Mouse (Mus musculus): ENCODE results near the gene Tie1. TPM values are rescaled to one million over a fixed set of nuclear protein-coding genes. Genes with fewer than 3 reads are reported as not detected.

Gene Tie1
- 20.6 and 22.9 TPM in 2 replicates for polyA plus RNA-seq (2015; fragmentation: Nextera tagmentation; extraction: Ambion mirVana)

DNA sequence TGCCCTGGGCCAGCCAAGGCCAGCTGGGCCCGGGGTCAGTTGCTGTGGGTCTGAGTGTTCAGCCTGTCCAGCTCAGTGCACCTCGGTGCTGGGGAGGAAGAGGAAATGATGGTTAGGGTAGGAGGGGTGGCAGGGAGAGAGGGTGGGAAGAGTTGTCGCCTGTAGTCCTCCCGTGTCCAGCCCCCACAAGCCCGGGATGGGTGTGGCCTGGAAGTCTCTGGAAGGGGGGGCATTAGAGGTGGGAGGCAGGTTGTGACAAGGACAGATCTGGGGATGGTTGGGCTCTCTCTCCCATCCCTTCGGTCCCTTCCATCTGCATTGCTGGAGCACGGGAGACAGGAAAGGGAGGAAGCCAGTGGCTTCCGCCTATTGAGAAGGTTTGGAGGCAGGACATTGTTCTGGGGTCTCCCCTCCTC, at the start of gene Tie1:
Gene Tie1 (minus strand): TSS at position 345 of the 416 bp plus-strand sequence.
- H3K4me1 ChIP-seq = no peaks in the 10 kb centered on the region
- WGBS = 63% methylated on average over 8 of the region's 8 CpGs
- H3K27me3 ChIP-seq (replicated peaks) = no peaks in the 10 kb centered on the region
- H3K9me3 ChIP-seq = no peaks in the 10 kb centered on the region
- no peaks in the 10 kb centered on the region for H3K36me3 ChIP-seq
- H3K4me3 ChIP-seq (replicated peaks) = 0 out of 2 replicates have a peak within 1 kb of the TSS, but pooled peaks have one; percentile 3
- H3K4me2 ChIP-seq = no peak within 1 kb of the TSS; the same call in 1 of the 2 replicates
- no peak within 1 kb of the TSS for H3K9ac ChIP-seq
- peak; percentile 63; the same call in 1 of the 2 replicates for ATAC-seq (ENCODE audit: insufficient read depth, low FRiP score, low read depth)
- H3K27ac ChIP-seq = no peak within 1 kb of the TSS

- no peak for ATAC-seq (ENCODE audit: insufficient read depth, low FRiP score, low read depth)
Observed at GRCm38 (mm10) chr4:118537801-118538200, 47.9 kb upstream of the Tie1 start.

DNA sequence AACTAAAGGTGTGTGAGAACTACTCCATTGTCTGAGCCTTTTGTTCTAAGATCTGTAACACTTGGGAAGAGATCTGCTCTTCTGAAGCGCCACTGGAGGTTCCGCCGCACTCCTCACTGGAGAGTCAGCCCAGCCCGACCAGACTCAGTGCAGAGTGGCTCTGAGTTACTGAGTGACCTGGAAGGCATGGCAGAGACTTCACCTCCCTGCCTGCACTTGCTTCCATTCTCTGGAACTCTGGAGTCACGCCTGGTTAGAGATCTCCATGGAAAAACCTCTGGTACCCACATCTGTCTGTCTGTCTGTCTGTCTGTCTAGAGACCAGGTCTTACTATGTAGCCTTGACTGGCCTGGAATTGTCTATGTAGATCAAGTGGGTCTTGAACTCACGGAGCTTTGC, 45.7 kb upstream of the Tie1 start:
- no peaks in the 10 kb centered on the region for H3K27me3 ChIP-seq (replicated peaks)
- no peak overlapping the region for H3K4me3 ChIP-seq (replicated peaks)
- no peak overlapping the region for H3K9ac ChIP-seq
- no peaks in the 10 kb centered on the region for H3K9me3 ChIP-seq
- no peak overlapping the region for H3K27ac ChIP-seq
- no peaks in the 10 kb centered on the region for H3K36me3 ChIP-seq
- no peak for ATAC-seq (ENCODE audit: insufficient read depth, low FRiP score, low read depth)
- 76% methylated on average over 6 of the region's 6 CpGs for WGBS
- no peak overlapping the region for H3K4me2 ChIP-seq
- H3K4me1 ChIP-seq = peaks cover 3% of the 10 kb centered on the region; the same call in 1 of the 2 replicates

More at GRCm38 (mm10) chr4:118537801-118538200, 47.9 kb upstream of the Tie1 start:
- Histone ChIP-seq H3K4me3 (replicated peaks) (no peak overlapping the region), H3K36me3 (no peaks in the 10 kb centered on the region), H3K9me3 (no peaks in the 10 kb centered on the region), H3K4me1 (peaks cover 7% of the 10 kb centered on the region; the same call in 1 of the 2 replicates), H3K4me2 (no peak overlapping the region), H3K27me3 (replicated peaks) (no peaks in the 10 kb centered on the region), H3K27ac (no peak overlapping the region), H3K9ac (no peak overlapping the region)
- WGBS = 35% methylated on average over 6 of the region's 6 CpGs

DNA sequence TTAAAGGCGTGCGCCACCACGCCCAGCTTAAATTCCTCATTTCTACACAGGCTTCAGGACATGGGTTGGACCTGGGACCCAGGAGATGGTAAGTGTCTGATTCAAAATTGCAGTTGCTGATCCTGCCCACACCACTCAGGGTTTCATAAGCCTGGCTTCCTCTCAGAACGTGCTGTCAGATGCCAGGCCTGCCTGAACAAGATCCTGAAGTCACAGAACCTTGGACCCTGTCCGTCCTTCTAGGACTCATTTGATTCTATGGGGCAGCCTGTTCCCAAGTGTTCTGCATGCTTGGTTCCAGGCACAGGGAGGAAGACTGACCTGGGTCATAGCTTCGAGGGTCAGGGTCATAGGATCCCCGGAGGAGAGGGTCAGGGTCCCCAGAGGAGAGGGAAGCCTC, 43.7 kb upstream of the Tie1 start:
- no peak for ATAC-seq (ENCODE audit: insufficient read depth, low FRiP score, low read depth)
- Histone ChIP-seq H3K9ac (no peak overlapping the region), H3K27ac (no peak overlapping the region), H3K4me1 (peaks cover 3% of the 10 kb centered on the region; the same call in 1 of the 2 replicates), H3K4me2 (no peak overlapping the region), H3K36me3 (no peaks in the 10 kb centered on the region), H3K4me3 (replicated peaks) (no peak overlapping the region), H3K9me3 (no peaks in the 10 kb centered on the region), H3K27me3 (replicated peaks) (no peaks in the 10 kb centered on the region)
- WGBS = 77% methylated on average over 7 of the region's 7 CpGs

GRCm38 (mm10) chr4:118533156-118533555, 43.3 kb upstream of the Tie1 start:
- H3K4me3 ChIP-seq (replicated peaks) = no peak overlapping the region
- no peak overlapping the region for H3K27ac ChIP-seq
- no peaks in the 10 kb centered on the region for H3K9me3 ChIP-seq
- H3K9ac ChIP-seq = no peak overlapping the region
- H3K27me3 ChIP-seq (replicated peaks) = no peaks in the 10 kb centered on the region
- ATAC-seq (ENCODE audit: insufficient read depth, low FRiP score, low read depth) = no peak
- 57% methylated on average over 3 of the region's 4 CpGs for WGBS
- H3K36me3 ChIP-seq = no peaks in the 10 kb centered on the region
- no peak overlapping the region for H3K4me2 ChIP-seq
- H3K4me1 ChIP-seq = peaks cover 3% of the 10 kb centered on the region; the same call in 1 of the 2 replicates

DNA sequence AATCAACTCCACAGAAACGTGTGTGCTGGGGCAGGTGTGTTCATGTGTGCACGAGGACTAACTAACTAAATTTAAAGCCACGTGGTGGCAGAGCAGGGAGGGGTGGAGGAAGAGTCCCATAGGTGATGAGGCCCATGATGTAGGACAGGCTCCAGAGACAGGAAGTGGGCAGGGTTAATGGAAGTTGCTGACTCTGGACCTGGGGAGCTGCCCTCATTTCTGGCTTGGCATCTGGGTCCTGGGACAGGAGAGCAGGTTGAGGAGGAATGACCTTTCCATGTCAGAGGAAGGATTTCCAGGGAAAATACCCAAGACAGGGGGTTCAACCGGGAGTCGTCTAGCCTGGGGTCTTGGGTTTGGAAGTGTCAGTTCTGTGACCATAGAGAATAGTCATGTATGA, 42.8 kb upstream of the Tie1 start:
- Histone ChIP-seq H3K4me2 (no peak overlapping the region), H3K4me1 (no peaks in the 10 kb centered on the region), H3K4me3 (replicated peaks) (no peak overlapping the region), H3K36me3 (no peaks in the 10 kb centered on the region), H3K9me3 (no peaks in the 10 kb centered on the region), H3K27ac (no peak overlapping the region), H3K27me3 (replicated peaks) (no peaks in the 10 kb centered on the region), H3K9ac (no peak overlapping the region)
- ATAC-seq (ENCODE audit: insufficient read depth, low FRiP score, low read depth) = no peak
- WGBS = 70% methylated on average over 5 of the region's 5 CpGs

- no peak overlapping the region for H3K9ac ChIP-seq
- no peak for ATAC-seq (ENCODE audit: insufficient read depth, low FRiP score, low read depth)
- H3K9me3 ChIP-seq = no peaks in the 10 kb centered on the region
- no peaks in the 10 kb centered on the region for H3K36me3 ChIP-seq
- no peaks in the 10 kb centered on the region for H3K4me1 ChIP-seq
- H3K27me3 ChIP-seq (replicated peaks) = no peaks in the 10 kb centered on the region
- no peak overlapping the region for H3K27ac ChIP-seq
- 80% methylated on average over 6 of the region's 6 CpGs for WGBS
- peak overlapping the region; percentile 35 for H3K4me3 ChIP-seq (replicated peaks)
- peak overlapping the region; percentile 43 for H3K4me2 ChIP-seq
Observed at GRCm38 (mm10) chr4:118527720-118528119, 37.9 kb upstream of the Tie1 start.

GRCm38 (mm10) chr4:118527335-118527681, 37.4 kb upstream of the Tie1 start:
- H3K27ac ChIP-seq = peak overlapping the region; percentile 72

DNA sequence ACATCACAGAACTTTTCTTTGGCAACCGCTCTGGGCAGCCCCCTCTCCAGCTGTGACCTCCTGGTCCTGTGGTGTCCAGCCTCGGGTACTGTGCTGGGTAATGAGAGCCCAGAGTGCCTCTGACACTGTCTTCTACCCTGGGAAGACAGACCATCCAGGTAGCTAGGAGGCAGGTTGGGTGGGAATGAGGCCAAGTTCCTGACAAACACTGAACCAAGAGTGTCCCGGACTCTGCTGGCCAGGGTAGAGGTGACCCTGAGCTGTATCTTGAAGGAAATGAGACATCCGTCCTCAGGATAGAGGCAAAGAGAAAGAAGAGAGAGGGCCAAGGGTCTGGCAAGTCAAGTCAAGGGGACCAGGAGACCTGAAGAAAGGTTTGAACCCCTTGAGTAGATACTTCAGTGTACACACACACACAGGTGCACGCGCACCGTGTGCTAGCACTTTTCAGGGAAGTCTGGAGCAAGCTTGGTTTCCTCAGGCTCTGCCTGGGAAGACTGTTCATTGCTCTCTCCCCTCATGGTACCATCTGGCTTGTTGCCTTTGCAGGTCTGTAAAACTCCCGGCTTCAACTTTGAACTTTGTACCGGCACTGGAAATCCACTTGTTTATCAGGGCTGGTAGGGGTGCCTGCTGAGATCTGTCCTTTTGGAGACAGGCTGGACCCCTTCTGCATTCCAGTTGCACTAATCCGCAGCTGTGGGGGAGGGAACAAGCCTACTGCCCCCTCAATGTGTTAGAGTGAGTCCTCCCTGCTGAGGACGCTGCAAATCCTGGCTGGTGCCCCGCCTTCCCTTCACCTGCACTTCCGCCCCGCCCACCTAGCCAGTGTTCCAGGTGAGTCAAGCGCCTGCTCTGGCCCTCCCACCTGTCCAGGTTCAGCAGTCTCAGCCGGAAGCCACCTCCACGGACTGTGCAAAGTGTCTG, 36.8 kb upstream of the Tie1 start, which contains the start of gene 2610528J11Rik:
Gene 2610528J11Rik (plus strand): TSS at position 592 of the 927 bp plus-strand sequence.
- H3K9me3 ChIP-seq = no peaks in the 10 kb centered on the region
- H3K4me1 ChIP-seq = no peaks in the 10 kb centered on the region
- no peaks in the 10 kb centered on the region for H3K36me3 ChIP-seq
- peak within 1 kb of the TSS; percentile 43 for H3K4me2 ChIP-seq
- H3K27ac ChIP-seq = peak within 1 kb of the TSS; percentile 72
- H3K9ac ChIP-seq = no peak within 1 kb of the TSS
- 30% methylated on average over 17 of the region's 17 CpGs for WGBS
- H3K27me3 ChIP-seq (replicated peaks) = no peaks in the 10 kb centered on the region
- peak within 1 kb of the TSS; percentile 35 for H3K4me3 ChIP-seq (replicated peaks)
- ATAC-seq (ENCODE audit: insufficient read depth, low FRiP score, low read depth) = peak; percentile 86

More at GRCm38 (mm10) chr4:118527335-118527681, 37.4 kb upstream of the Tie1 start:
- H3K4me1 ChIP-seq = no peaks in the 10 kb centered on the region
- H3K36me3 ChIP-seq = no peaks in the 10 kb centered on the region
- no peak overlapping the region for H3K9ac ChIP-seq
- peak overlapping the region; percentile 43 for H3K4me2 ChIP-seq
- H3K9me3 ChIP-seq = no peaks in the 10 kb centered on the region
- no peaks in the 10 kb centered on the region for H3K27me3 ChIP-seq (replicated peaks)
- no peak for ATAC-seq (ENCODE audit: insufficient read depth, low FRiP score, low read depth)
- WGBS = 37% methylated on average over 5 of the region's 5 CpGs
- peak overlapping the region; percentile 35 for H3K4me3 ChIP-seq (replicated peaks)

GRCm38 (mm10) chr4:118525779-118526178, 35.9 kb upstream of the Tie1 start:
- ATAC-seq (ENCODE audit: insufficient read depth, low FRiP score, low read depth) = no peak
- no peak overlapping the region for H3K4me3 ChIP-seq (replicated peaks)
- no peak overlapping the region for H3K27ac ChIP-seq

DNA sequence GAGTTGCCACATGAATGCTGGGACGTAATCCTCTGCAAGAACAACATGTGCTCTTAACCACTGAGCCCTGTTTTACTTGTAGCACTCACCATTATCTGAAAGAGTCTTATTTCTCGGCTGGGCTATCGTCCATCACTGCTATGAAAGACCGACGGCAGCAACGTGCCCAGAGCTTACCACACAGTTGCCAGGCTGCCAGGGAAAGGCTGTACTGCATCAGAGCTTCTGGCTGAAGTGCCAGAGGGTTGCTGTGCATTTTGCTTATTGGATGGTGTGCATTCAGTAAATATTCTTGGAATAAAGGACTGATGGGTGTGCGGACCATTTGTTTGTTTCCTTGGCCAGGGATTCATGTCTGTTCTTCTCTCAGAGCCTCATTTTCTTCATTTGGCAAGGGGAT, 34.1 kb upstream of the Tie1 start:
- H3K4me2 ChIP-seq = no peak overlapping the region
- H3K4me1 ChIP-seq = no peaks in the 10 kb centered on the region
- no peaks in the 10 kb centered on the region for H3K27me3 ChIP-seq (replicated peaks)
- H3K9ac ChIP-seq = no peak overlapping the region
- ATAC-seq (ENCODE audit: insufficient read depth, low FRiP score, low read depth) = no peak
- 60% methylated on average over 7 of the region's 7 CpGs for WGBS
- no peak overlapping the region for H3K4me3 ChIP-seq (replicated peaks)
- H3K36me3 ChIP-seq = no peaks in the 10 kb centered on the region
- H3K9me3 ChIP-seq = no peaks in the 10 kb centered on the region
- H3K27ac ChIP-seq = no peak overlapping the region

More at GRCm38 (mm10) chr4:118525779-118526178, 35.9 kb upstream of the Tie1 start:
- Histone ChIP-seq H3K9ac (no peak overlapping the region), H3K9me3 (no peaks in the 10 kb centered on the region), H3K4me2 (no peak overlapping the region), H3K36me3 (no peaks in the 10 kb centered on the region), H3K27me3 (replicated peaks) (no peaks in the 10 kb centered on the region), H3K4me1 (no peaks in the 10 kb centered on the region)
- 69% methylated on average over 3 of the region's 3 CpGs for WGBS

DNA sequence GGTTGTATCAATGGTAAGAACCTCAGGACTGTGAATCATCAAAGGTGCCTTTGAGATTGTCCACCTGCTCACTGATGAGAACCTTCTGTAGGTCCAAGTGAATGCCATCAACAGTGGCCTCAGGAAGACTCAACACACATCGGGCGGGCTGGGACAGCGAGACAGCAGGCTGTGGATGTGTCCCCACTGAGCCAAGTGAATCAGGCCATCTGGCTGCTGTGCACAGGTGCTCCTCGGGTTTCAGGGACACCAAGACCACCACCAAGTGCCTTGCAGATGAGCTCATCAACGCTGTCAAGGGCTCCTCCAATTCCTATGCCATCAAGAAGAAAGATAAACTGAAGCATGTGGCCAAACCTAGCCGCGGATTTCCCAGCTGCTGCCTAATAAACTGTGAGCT, 32.4 kb upstream of the Tie1 start:
- Histone ChIP-seq H3K9me3 (no peaks in the 10 kb centered on the region), H3K27ac (no peak overlapping the region), H3K4me3 (replicated peaks) (no peak overlapping the region), H3K4me2 (no peak overlapping the region), H3K4me1 (peaks cover 3% of the 10 kb centered on the region; the same call in 1 of the 2 replicates), H3K36me3 (no peaks in the 10 kb centered on the region), H3K27me3 (replicated peaks) (no peaks in the 10 kb centered on the region), H3K9ac (no peak overlapping the region)
- no peak for ATAC-seq (ENCODE audit: insufficient read depth, low FRiP score, low read depth)
- 76% methylated on average over 7 of the region's 7 CpGs for WGBS

Measured in stomach, embryonic 15.5 days (tissue).